Mouse (Mus musculus) hindbrain, embryonic 11.5 days (tissue): ENCODE measurements around the gene Slc25a54. TPM values are rescaled to one million over a fixed set of nuclear protein-coding genes. Genes with fewer than 3 reads are reported as not detected.

Experiments used
- polyA plus RNA-seq: library from polyadenylated mRNA; unstranded; fragments of >200 nt; fragmentation: Nextera tagmentation; extraction: Ambion mirVana; gene quantifications from 2 replicates; pipeline ENCODE4 v1.2.1, GENCODE M21; 2014

The Slc25a54 gene
- polyA plus RNA-seq, 1 experiment from 2014 or later, result not detected

Other genes with a start within 250 kb of the Slc25a54 start
- gene Stxbp3, start 239.9 kb upstream of the Slc25a54 start, polyA plus RNA-seq, result 23.2 and 28.1 TPM in 2 replicates
- gene Fndc7, start 190.5 kb upstream of the Slc25a54 start, polyA plus RNA-seq, result 0.28 TPM in 1 of 2 replicates, not detected in the other
- 84.4 and 85.3 TPM in 2 replicates for gene Prpf38b, start 168.7 kb upstream of the Slc25a54 start, polyA plus RNA-seq
- gene Henmt1, start 140.6 kb upstream of the Slc25a54 start, polyA plus RNA-seq, result 0.52 and 0.84 TPM in 2 replicates
- gene Gm9857, start 140.0 kb upstream of the Slc25a54 start, polyA plus RNA-seq, result 0.52 TPM in 1 of 2 replicates, not detected in the other
- gene Fam102b, start 52.9 kb upstream of the Slc25a54 start, polyA plus RNA-seq, result 12.5 and 14.9 TPM in 2 replicates
- gene Slc25a24, start 42.7 kb downstream of the Slc25a54 start, polyA plus RNA-seq, result 33.3 and 34.6 TPM in 2 replicates